Mouse (Mus musculus) brain, embryonic 14.5 days (tissue): Measurements from ENCODE around the gene Tgfbr3.

Experiments
- CTCF ChIP-seq: fragments of 200-500 bp; IDR thresholded peaks from 2 replicates; pipeline ENCODE4 v1.5.1; 2012; ENCODE audit warnings: inconsistent platforms, mild to moderate bottlenecking, moderate library complexity, borderline replicate concordance; ENCODE audit not compliant: insufficient read depth, insufficient read length; ENCODE audit errors: extremely low read depth
- POLR2A ChIP-seq: fragments of 200-500 bp; IDR thresholded peaks from 2 replicates; pipeline ENCODE4 v1.6.1; 2012; ENCODE audit warnings: mild to moderate bottlenecking, inconsistent platforms, borderline replicate concordance; ENCODE audit not compliant: poor library complexity, insufficient read depth, insufficient read length, severe bottlenecking; ENCODE audit errors: extremely low read depth

DNA sequence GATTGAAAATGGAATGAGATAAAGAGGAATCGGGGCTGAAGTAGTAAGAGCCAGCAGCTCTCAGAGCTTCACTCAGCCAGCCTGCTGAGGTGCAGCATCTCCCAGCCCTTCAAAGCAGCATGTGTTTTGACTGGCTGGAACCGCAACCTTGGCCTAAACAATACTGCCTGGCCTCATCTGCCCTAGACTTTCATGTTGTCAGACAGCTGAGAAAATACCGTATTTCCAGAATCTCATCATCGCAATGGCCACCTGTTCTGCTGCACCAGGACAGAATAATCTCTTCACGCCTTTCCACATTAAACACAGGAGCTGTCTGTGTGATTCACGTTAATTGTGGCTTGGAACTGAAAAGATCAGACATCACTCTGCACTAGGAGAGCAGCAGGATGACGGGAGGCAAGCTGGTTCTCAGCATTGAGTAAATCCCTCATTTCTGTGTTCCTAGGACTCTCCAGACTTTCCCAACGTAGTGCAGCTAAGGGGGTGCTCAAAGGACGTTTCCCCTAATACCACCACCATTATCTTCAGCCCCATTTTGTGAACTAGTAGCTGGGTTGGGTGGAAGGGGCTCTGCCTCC, 145.1 kb downstream of the Tgfbr3 start:
- TF ChIP-seq CTCF (no peak), POLR2A (no peak)
